Mouse (Mus musculus) CH12.LX (cell line): Measurements from ENCODE around the gene Spink4. TPM values are rescaled to one million over a fixed set of nuclear protein-coding genes. Genes with fewer than 3 reads are reported as not detected.

Experiments
- DNase-seq: peaks from one replicate; pipeline ENCODE4 v3.0.0-alpha.2; 2013; ENCODE audit errors: extremely low read depth
- H3K27ac ChIP-seq: 2 replicates; pipeline ENCODE4 v1.5.1; 2012; ENCODE audit warnings: low read depth, mild to moderate bottlenecking, control low read depth, moderate library complexity; ENCODE audit not compliant: insufficient read depth
- H3K27me3 ChIP-seq: replicated peaks from 2 replicates; pipeline ENCODE3; 2012; ENCODE audit warnings: inconsistent platforms
- H3K36me3 ChIP-seq, 2 experiments: replicated peaks in 1 of 2; 2 replicates each; pipeline versions ENCODE3 to v1.6.1; 2012; ENCODE audit warnings: inconsistent platforms in 1 of 2, low read length in 1 of 2, mild to moderate bottlenecking in 1 of 2, mixed read lengths in 1 of 2, moderate library complexity in 1 of 2; ENCODE audit not compliant: control insufficient read depth in 1 of 2, insufficient read depth in 1 of 2
- H3K4me1 ChIP-seq, 2 experiments: 2 replicates each; pipeline ENCODE4 v1.6.1; 2012; ENCODE audit warnings: inconsistent platforms in 1 of 2, moderate library complexity in 1 of 2; ENCODE audit not compliant: insufficient read depth in 2 of 2, control insufficient read depth in 1 of 2
- H3K4me2 ChIP-seq: 2 replicates; pipeline ENCODE4 v1.6.1; 2012; ENCODE audit warnings: low read depth, mild to moderate bottlenecking, control low read depth; ENCODE audit not compliant: poor library complexity, insufficient read depth, severe bottlenecking
- H3K4me3 ChIP-seq, 3 experiments: fragments of 150-350 bp in 1 of 3; sonication (generic) in 1 of 3; replicated peaks in 1 of 3; 2 replicates each; pipeline versions ENCODE3 to v1.5.1; 2011 to 2012; ENCODE audit warnings: low read depth in 2 of 3, low read length in 2 of 3, mild to moderate bottlenecking in 2 of 3, moderate library complexity in 2 of 3, control low read depth in 1 of 3, improper control_type of control experiment in 1 of 3, inconsistent platforms in 1 of 3, mixed read lengths in 1 of 3; ENCODE audit not compliant: poor library complexity in 1 of 3
- H3K79me2 ChIP-seq: replicated peaks from 2 replicates; pipeline ENCODE4 v1.6.1; 2012; ENCODE audit warnings: mild to moderate bottlenecking, moderate library complexity; ENCODE audit not compliant: control insufficient read depth, poor library complexity, insufficient read depth, severe bottlenecking; ENCODE audit errors: extremely low read depth
- H3K9ac ChIP-seq: 2 replicates; pipeline ENCODE4 v1.6.1; 2012; ENCODE audit warnings: low read depth, mild to moderate bottlenecking, control low read depth, moderate library complexity; ENCODE audit not compliant: insufficient read depth
- H3K9me3 ChIP-seq: replicated peaks from 2 replicates; pipeline ENCODE3; 2012; ENCODE audit warnings: low read length, inconsistent platforms, mixed read lengths
- BHLHE40 ChIP-seq: IDR thresholded peaks from 2 replicates; pipeline ENCODE4 v1.6.1; 2011; ENCODE audit warnings: mild to moderate bottlenecking, low read depth, low read length, improper control_type of control experiment
- CHD1 ChIP-seq: IDR thresholded peaks from 2 replicates; pipeline ENCODE4 v1.6.1; 2012; ENCODE audit warnings: low read depth, low read length, improper control_type of control experiment, inconsistent platforms
- CHD2 ChIP-seq: IDR thresholded peaks from 2 replicates; pipeline ENCODE4 v1.6.1; 2011; ENCODE audit warnings: low read length, improper control_type of control experiment
- CTCF ChIP-seq, 2 experiments: IDR thresholded peaks in 1 of 2; conservative IDR thresholded peaks in 1 of 2; 2 replicates each; pipeline ENCODE4 v1.5.1; 2011 to 2012; ENCODE audit warnings: low read depth in 2 of 2, low read length in 2 of 2, improper control_type of control experiment in 1 of 2, inconsistent platforms in 1 of 2, mild to moderate bottlenecking in 1 of 2, moderate library complexity in 1 of 2
- E2F4 ChIP-seq: IDR thresholded peaks from 2 replicates; pipeline ENCODE4 v1.6.1; 2011; ENCODE audit warnings: low read depth, low read length, improper control_type of control experiment; ENCODE audit not compliant: insufficient replicate concordance
- ELF1 ChIP-seq: IDR thresholded peaks from 2 replicates; pipeline ENCODE4 v1.6.1; 2014; ENCODE audit warnings: low read depth, mild to moderate bottlenecking, inconsistent platforms, low read length, improper control_type of control experiment
- EP300 ChIP-seq: IDR thresholded peaks from 2 replicates; pipeline ENCODE4 v1.6.1; 2011; ENCODE audit warnings: low read length, improper control_type of control experiment
- GABPA ChIP-seq: IDR thresholded peaks from 2 replicates; pipeline ENCODE4 v1.6.1; 2012; ENCODE audit warnings: low read depth, low read length, improper control_type of control experiment, inconsistent platforms; ENCODE audit not compliant: insufficient replicate concordance
- HCFC1 ChIP-seq: IDR thresholded peaks from 2 replicates; pipeline ENCODE4 v1.6.1; 2012; ENCODE audit warnings: low read depth, mild to moderate bottlenecking, inconsistent platforms, low read length, improper control_type of control experiment
- JUN ChIP-seq: IDR thresholded peaks from 2 replicates; pipeline ENCODE4 v1.6.1; 2011; ENCODE audit warnings: low read depth, mild to moderate bottlenecking, low read length, improper control_type of control experiment, moderate library complexity; ENCODE audit not compliant: insufficient read depth
- JUND ChIP-seq: conservative IDR thresholded peaks from 2 replicates; pipeline ENCODE4 v1.6.1; 2011; ENCODE audit warnings: low read depth, low read length, improper control_type of control experiment
- KAT2A ChIP-seq: IDR thresholded peaks from 2 replicates; pipeline ENCODE4 v1.6.1; 2012; ENCODE audit warnings: low read length, improper control_type of control experiment, inconsistent platforms; ENCODE audit not compliant: insufficient replicate concordance
- MAFK ChIP-seq: IDR thresholded peaks from 2 replicates; pipeline ENCODE4 v1.6.1; 2011; ENCODE audit warnings: low read length, improper control_type of control experiment; ENCODE audit not compliant: insufficient replicate concordance
- MAX ChIP-seq: IDR thresholded peaks from 2 replicates; pipeline ENCODE4 v1.6.1; 2011; ENCODE audit warnings: low read length, improper control_type of control experiment
- MEF2A ChIP-seq: IDR thresholded peaks from 2 replicates; pipeline ENCODE4 v1.6.1; 2014; ENCODE audit warnings: low read depth, mild to moderate bottlenecking, inconsistent platforms, low read length, improper control_type of control experiment, borderline replicate concordance
- MXI1 ChIP-seq: IDR thresholded peaks from 2 replicates; pipeline ENCODE4 v1.6.1; 2011; ENCODE audit warnings: mild to moderate bottlenecking, low read depth, low read length, improper control_type of control experiment
- MYC ChIP-seq: IDR thresholded peaks from 2 replicates; pipeline ENCODE4 v1.6.1; 2011; ENCODE audit warnings: low read depth, mild to moderate bottlenecking, improper control_type of control experiment, low read length
- NELFE ChIP-seq: IDR thresholded peaks from 2 replicates; pipeline ENCODE4 v1.6.1; 2011; ENCODE audit warnings: low read depth, low read length, improper control_type of control experiment
- NRF1 ChIP-seq: IDR thresholded peaks from 2 replicates; pipeline ENCODE4 v1.6.1; 2014; ENCODE audit warnings: low read depth, mild to moderate bottlenecking, inconsistent platforms, low read length, improper control_type of control experiment, moderate library complexity
- PAX5 ChIP-seq: IDR thresholded peaks from 2 replicates; pipeline ENCODE4 v1.6.1; 2012; ENCODE audit warnings: low read length, inconsistent platforms, mixed read lengths
- POLR2A ChIP-seq: IDR thresholded peaks from 2 replicates; pipeline ENCODE4 v1.6.1; 2011; ENCODE audit warnings: low read depth, mild to moderate bottlenecking, improper control_type of control experiment, low read length
- POLR2AphosphoS2 ChIP-seq: IDR thresholded peaks from 2 replicates; pipeline ENCODE4 v1.6.1; 2011; ENCODE audit warnings: low read depth, low read length, improper control_type of control experiment
- RCOR1 ChIP-seq: conservative IDR thresholded peaks from 2 replicates; pipeline ENCODE4 v1.6.1; 2012; ENCODE audit warnings: low read depth, mild to moderate bottlenecking, inconsistent platforms, low read length, improper control_type of control experiment
- SMC3 ChIP-seq: IDR thresholded peaks from 2 replicates; pipeline ENCODE4 v1.6.1; 2011; ENCODE audit warnings: low read depth, low read length, improper control_type of control experiment
- TBP ChIP-seq: conservative IDR thresholded peaks from 2 replicates; pipeline ENCODE4 v1.6.1; 2011; ENCODE audit warnings: low read depth, low read length, improper control_type of control experiment
- TCF12 ChIP-seq: IDR thresholded peaks from 2 replicates; pipeline ENCODE4 v1.6.1; 2014; ENCODE audit warnings: low read depth, mild to moderate bottlenecking, inconsistent platforms, low read length, improper control_type of control experiment
- USF1 ChIP-seq: IDR thresholded peaks from 2 replicates; pipeline ENCODE4 v1.6.1; 2014; ENCODE audit warnings: low read depth, mild to moderate bottlenecking, inconsistent platforms, low read length, improper control_type of control experiment
- USF2 ChIP-seq: conservative IDR thresholded peaks from 2 replicates; pipeline ENCODE4 v1.6.1; 2011; ENCODE audit warnings: low read depth, low read length, improper control_type of control experiment
- ZC3H11A ChIP-seq: IDR thresholded peaks from 2 replicates; pipeline ENCODE4 v1.6.1; 2012; ENCODE audit warnings: low read depth, mild to moderate bottlenecking, inconsistent platforms, low read length, improper control_type of control experiment
- ZKSCAN1 ChIP-seq: IDR thresholded peaks from 2 replicates; pipeline ENCODE4 v1.6.1; 2012; ENCODE audit warnings: low read depth, inconsistent platforms, low read length, improper control_type of control experiment, borderline replicate concordance
- ZMIZ1 ChIP-seq: IDR thresholded peaks from 2 replicates; pipeline ENCODE4 v1.6.1; 2012; ENCODE audit warnings: low read depth, mild to moderate bottlenecking, inconsistent platforms, low read length, improper control_type of control experiment
- dilution Hi-C: fragments of 300-500 bp; cut with MboI; formaldehyde crosslinking; loops from 2 replicates; pipeline ENCODE4 v1.14.3; 2020; ENCODE audit warnings: low sequenced_read_pairs; ENCODE audit not compliant: extremely low pct_unique_long_range_greater_than_20kb, extremely low pct_ligation_motif_present
- in situ Hi-C: fragments of 300-500 bp; cut with MboI; formaldehyde crosslinking; loops from 3 replicates; pipeline ENCODE4 v1.14.3; 2019; ENCODE audit warnings: low sequenced_read_pairs, low pct_ligation_motif_present, low pct_unique_long_range_greater_than_20kb, mixed read lengths
- polyA plus RNA-seq: library from polyadenylated mRNA; unstranded; fragments of >175 nt; gene quantifications from 2 replicates; pipeline ENCODE4 v1.2.1, GENCODE M21; 2012; ENCODE audit warnings: low read depth; ENCODE audit not compliant: insufficient read length
- total RNA-seq, 2 experiments: library from RNA; depleted of rRNA; stranded (reverse); fragments of 300-350 nt in 1 of 2; fragments of >200 nt in 1 of 2; gene quantifications; 2 replicates each; pipeline ENCODE4 v1.2.3; 2012 to 2014

Spink4 gene
- total and polyA plus RNA-seq, 3 experiments = not detected

DNA sequence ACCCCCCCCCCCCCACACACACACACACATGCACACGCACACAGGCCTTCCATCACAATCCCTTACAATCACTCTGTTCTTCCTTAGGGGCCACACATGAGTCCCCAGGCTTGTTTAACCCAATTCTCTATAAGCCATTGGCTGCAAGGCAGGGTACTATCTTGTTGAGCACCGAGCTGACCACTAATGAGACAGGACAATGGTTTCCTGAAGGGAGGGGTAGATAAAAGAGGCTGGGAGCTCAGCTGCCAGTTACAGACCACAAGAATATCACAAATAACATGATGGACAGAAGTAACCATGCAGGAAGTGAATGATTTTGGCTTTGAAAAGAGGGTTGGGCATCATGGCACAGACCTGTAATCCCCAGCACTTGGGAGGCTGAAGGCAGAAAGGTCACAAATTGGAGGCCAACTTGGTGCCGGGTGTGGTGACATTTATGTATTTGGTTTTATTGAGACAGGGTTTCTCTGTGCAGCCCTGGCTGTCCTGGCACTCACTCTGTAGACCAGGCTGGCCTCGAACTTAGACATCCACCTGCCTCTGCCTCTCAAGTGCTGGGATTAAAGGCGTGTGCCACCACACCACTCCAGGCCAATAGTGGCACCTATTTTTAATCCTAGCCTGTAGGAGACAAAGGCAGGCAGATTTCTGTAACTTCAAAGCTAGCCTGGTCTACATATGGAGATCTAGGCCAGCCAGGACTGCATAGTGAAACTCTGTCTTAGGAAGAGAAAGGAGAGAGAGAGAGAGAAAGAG, 44.9 kb upstream of the Spink4 start:
- no peak overlapping the region for H3K27ac ChIP-seq

DNA sequence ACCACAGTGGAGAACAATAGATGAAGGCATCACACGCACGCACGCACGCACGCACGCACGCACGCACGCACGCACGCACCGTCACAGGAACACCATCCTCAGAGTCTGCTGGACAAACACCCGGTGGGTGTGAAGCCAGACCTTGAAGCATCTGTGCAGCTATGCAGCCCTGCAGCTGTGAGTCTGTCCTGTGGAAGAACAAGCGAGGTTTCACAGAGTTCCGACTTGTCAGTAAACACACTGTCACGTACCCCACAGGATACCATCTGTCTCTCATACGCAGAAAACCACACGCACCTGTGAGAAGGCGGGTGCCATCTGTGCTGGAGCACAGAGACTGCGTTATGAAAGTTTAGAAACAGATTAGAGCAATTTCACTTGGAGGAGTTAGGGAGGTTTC, 44.0 kb upstream of the Spink4 start:
- H3K36me3 ChIP-seq = no peaks in the 10 kb centered on the region
- peak; percentile 84 for DNase-seq
- H3K9me3 ChIP-seq = no peaks in the 10 kb centered on the region
- no peaks in the 10 kb centered on the region for H3K27me3 ChIP-seq
- dilution Hi-C loops = no loop called here
- H3K79me2 ChIP-seq = no peaks in the 10 kb centered on the region
- no peak overlapping the region for H3K27ac ChIP-seq
- peak overlapping the region in 2 of 3 experiments; percentile 12 to 16 for H3K4me3 ChIP-seq
- no peak overlapping the region for H3K9ac ChIP-seq
- H3K4me2 ChIP-seq = 0 out of 2 replicates have a peak overlapping the region, but pooled peaks have one; percentile 19
- in situ Hi-C loops = no loop called here
- H3K4me1 ChIP-seq = peaks cover 9 to 58% of the 10 kb centered on the region in 2 experiments
- TF ChIP-seq USF1 (no peak), ZC3H11A (no peak), KAT2A (no peak), JUND (0 out of 2 replicates have a peak, but pooled peaks have one; percentile 26), PAX5 (no peak), NELFE (no peak), ELF1 (0 out of 2 replicates have a peak, but pooled peaks have one; percentile 18), MEF2A (peak; percentile 59), SMC3 (no peak), CHD1 (no peak), HCFC1 (no peak; the same call in none of the 2 replicates), CHD2 (peak; percentile 18; the same call in 1 of the 2 replicates), CTCF (conservative IDR thresholded peaks at IDR 0.05 in 1 of 2, IDR thresholded peaks at IDR 0.05 in 1 of 2; ENCODE audit: low read depth in 2 of 2, low read length in 2 of 2) (no peak), ZKSCAN1 (no peak), MAFK (peak; percentile 50; the same call in 1 of the 2 replicates), TBP (no peak), MXI1 (no peak), USF2 (no peak), NRF1 (peak; percentile 54; the same call in 1 of the 2 replicates), TCF12 (peak; percentile 100), MYC (peak; percentile 73), BHLHE40 (peak; percentile 81), JUN (no peak), ZMIZ1 (no peak), POLR2AphosphoS2 (no peak), EP300 (peak; percentile 88), GABPA (no peak), RCOR1 (peak; percentile 69; the same call in 1 of the 2 replicates), MAX (peak; percentile 87), E2F4 (no peak), POLR2A (peak; percentile 56)

More for the DNA sequence above, 44.9 kb upstream of the Spink4 start:
- Histone ChIP-seq H3K4me1 (peaks cover 9 to 66% of the 10 kb centered on the region in 2 experiments), H3K4me3 (no peak overlapping the region), H3K36me3 (no peaks in the 10 kb centered on the region)
- DNase-seq = no peak
- in situ Hi-C loops = no loop called here
- TF ChIP-seq CHD2 (no peak), MAX (no peak)
- TF ChIP-seq, all 38 proteins: peak for 0
- Histone ChIP-seq H3K79me2 (no peaks in the 10 kb centered on the region), H3K9me3 (no peaks in the 10 kb centered on the region), H3K9ac (no peak overlapping the region), H3K4me2 (no peak overlapping the region), H3K27me3 (no peaks in the 10 kb centered on the region)
- dilution Hi-C loops = no loop called here
